Mouse (Mus musculus) spleen, adult 2 months (tissue): Measurements from ENCODE around the gene Lin28a. TPM values are rescaled to one million over a fixed set of nuclear protein-coding genes. Genes with fewer than 3 reads are reported as not detected.

Experiments used
- DNase-seq, 2 experiments: peaks; one replicate each; pipeline versions ENCODE4 v3.0.0 to v3.0.0-alpha.2; 2012 to 2021; ENCODE audit warnings: low spot score in 2 of 2, low read depth in 1 of 2
- H3K27ac ChIP-seq: fragments of 200-500 bp; 2 replicates; pipeline ENCODE4 v1.5.1; 2012; ENCODE audit warnings: low read length, inconsistent platforms; ENCODE audit not compliant: insufficient read depth
- H3K27me3 ChIP-seq: fragments of 200-500 bp; 2 replicates; pipeline ENCODE4 v1.6.1; 2012; ENCODE audit warnings: mild to moderate bottlenecking, moderate library complexity, low read length, inconsistent platforms; ENCODE audit not compliant: control insufficient read depth, insufficient read depth
- H3K36me3 ChIP-seq: fragments of 200-500 bp; 2 replicates; pipeline ENCODE4 v1.6.1; 2012; ENCODE audit warnings: mild to moderate bottlenecking, low read length, inconsistent platforms; ENCODE audit not compliant: control insufficient read depth, insufficient read depth
- H3K4me1 ChIP-seq: fragments of 200-500 bp; 2 replicates; pipeline ENCODE4 v1.6.1; 2011; ENCODE audit warnings: inconsistent platforms; ENCODE audit not compliant: control insufficient read depth, insufficient read depth, insufficient read length
- H3K4me3 ChIP-seq: fragments of 200-500 bp; 2 replicates; pipeline ENCODE4 v1.5.1; 2011; ENCODE audit warnings: mild to moderate bottlenecking, inconsistent platforms; ENCODE audit not compliant: insufficient read depth, insufficient read length; ENCODE audit errors: extremely low read depth
- CTCF ChIP-seq: fragments of 200-500 bp; IDR thresholded peaks from 2 replicates; pipeline ENCODE4 v1.5.1; 2011; ENCODE audit warnings: mild to moderate bottlenecking, inconsistent platforms; ENCODE audit not compliant: insufficient read depth, insufficient read length, insufficient replicate concordance; ENCODE audit errors: extremely low read depth
- POLR2A ChIP-seq: fragments of 200-500 bp; IDR thresholded peaks from 2 replicates; pipeline ENCODE4 v1.6.1; 2011; ENCODE audit warnings: low read depth, low read length, inconsistent platforms
- WGBS: fragments of 180-500 bp; shearing (Covaris S2); methylation state at CpG from one replicate; pipeline ENCODE4 v1.1.7; 2018; 5-methylcytosine and 5-hydroxymethylcytosine counted together
- polyA plus RNA-seq: library from polyadenylated mRNA; depleted of rRNA; stranded (reverse); fragments of >200 nt; gene quantifications from 2 replicates; pipeline ENCODE4 v1.2.3, GENCODE M21; 2012

Gene Lin28a
- polyA plus RNA-seq, 1 experiment: 0.11 TPM

DNA sequence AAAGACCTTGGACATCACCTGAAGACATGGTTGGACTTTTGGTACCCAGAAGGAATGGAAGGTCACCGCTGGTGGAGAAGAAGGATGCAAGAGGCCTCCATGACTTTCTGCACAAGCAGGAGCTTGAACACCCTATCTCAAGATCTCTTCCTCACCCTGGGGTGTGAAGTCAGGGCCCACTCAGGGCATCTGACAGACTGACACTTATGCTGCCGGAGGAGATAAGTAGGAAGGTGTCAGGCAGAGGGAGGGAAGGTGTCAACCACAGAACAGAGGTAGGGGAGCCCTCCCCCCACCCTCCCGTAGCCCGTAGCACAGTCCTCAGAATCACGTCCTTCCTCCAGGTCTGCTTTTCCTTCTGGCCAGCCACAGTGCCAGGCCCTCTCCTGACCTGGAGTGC is 29.0 kb upstream of the Lin28a start:
- no peak for DNase-seq
- Histone ChIP-seq H3K4me3 (no peak overlapping the region), H3K4me1 (no peaks in the 10 kb centered on the region), H3K27ac (no peak overlapping the region), H3K27me3 (no peaks in the 10 kb centered on the region), H3K36me3 (no peaks in the 10 kb centered on the region)
- WGBS: 57% methylated on average over 5 of the region's 5 CpGs
- TF ChIP-seq POLR2A: no peak
- TF ChIP-seq CTCF: no peak

DNA sequence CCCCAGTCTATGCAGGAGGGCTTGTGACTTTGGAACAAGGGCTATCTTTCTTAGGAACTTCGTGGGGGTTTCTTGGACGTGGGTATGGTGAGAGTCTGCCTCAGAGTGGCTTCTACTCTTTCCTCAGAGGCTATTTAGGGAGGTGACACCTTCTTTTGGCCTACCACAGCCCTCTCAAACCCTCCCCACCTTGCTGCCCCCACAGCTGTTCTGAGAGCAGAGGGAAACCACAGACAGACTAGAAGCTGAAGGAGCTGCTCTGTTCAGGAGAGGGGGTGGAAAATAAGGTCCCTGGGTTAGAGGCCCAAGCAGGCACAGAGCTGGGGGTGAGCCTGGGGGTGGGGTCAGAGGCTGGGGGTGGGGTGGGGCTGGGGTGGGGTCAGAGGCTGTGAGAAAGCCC is 24.4 kb upstream of the Lin28a start:
- no peak for TF ChIP-seq CTCF
- no peak for TF ChIP-seq POLR2A
- DNase-seq: no peak
- H3K4me1 ChIP-seq: peaks cover 2% of the 10 kb centered on the region; the same call in 1 of the 2 replicates
- 5% methylated on average over 2 of the region's 2 CpGs for WGBS
- H3K27me3 ChIP-seq: no peaks in the 10 kb centered on the region
- no peaks in the 10 kb centered on the region for H3K36me3 ChIP-seq
- H3K27ac ChIP-seq: no peak overlapping the region
- no peak overlapping the region for H3K4me3 ChIP-seq

DNA sequence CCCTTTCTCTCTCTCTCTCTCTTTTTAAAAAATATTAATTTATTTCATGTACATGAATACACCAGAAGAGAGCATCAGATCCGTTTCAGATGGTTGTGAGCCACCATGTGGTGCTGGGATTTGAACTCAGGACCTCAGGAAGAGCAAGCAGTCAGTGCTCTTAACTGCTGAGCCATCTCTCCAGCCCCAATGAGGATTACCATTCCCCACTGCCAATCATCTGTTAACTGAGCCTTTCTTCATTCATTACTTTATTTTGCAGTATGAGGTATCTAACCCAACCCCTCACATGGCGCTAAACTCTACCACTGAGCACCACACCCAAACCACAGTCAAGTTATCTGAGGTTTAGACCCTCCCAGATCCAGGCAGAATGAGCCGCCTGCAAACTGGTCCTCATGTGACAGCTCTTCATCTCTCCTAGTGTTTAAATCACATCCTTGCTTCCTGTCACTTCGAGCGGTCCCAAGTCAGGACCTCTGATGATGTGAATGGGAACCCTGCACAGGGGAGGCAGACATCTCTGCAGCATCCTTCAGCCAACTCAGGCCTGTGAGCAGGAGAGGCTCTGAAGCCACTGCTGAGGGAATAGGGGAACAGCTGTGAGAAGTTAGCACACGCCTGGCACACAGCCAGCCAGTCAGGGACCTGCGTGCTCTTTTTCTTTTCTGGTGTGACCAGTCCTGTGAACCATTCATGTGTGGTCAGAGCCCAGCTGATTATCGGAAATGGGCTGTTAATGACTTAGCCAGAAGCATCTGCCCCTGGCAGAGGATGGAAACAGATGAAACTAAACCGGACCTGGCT is 22.9 kb upstream of the Lin28a start:
- DNase-seq: no peak
- Histone ChIP-seq H3K36me3 (no peaks in the 10 kb centered on the region), H3K4me3 (no peak overlapping the region), H3K27ac (peak overlapping the region; percentile 5; the same call in 1 of the 2 replicates), H3K27me3 (no peaks in the 10 kb centered on the region), H3K4me1 (peaks cover 2% of the 10 kb centered on the region; the same call in 1 of the 2 replicates)
- 17% methylated on average over 9 of the region's 9 CpGs for WGBS
- TF ChIP-seq POLR2A (no peak), CTCF (no peak)

DNA sequence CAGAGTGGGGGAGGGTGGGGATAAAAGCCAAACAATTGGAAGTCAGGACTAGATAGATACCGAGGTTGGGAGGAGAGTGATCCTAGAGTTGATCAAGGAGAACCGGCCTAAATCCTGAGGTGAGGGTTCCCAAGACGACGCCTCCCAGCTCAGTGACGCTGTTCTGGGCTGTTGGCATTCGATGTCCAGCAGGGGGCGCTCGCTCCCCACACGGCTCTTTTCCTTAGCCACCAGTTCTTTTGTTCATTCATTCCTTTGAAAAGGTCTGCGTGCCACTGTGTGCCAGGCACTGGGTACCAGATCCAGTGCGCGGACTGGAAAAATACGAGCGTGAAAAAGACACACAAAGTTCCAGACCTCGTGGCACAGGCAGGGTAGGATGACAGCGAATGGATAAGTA is 17.3 kb upstream of the Lin28a start:
- Histone ChIP-seq H3K27ac (no peak overlapping the region), H3K4me1 (no peaks in the 10 kb centered on the region), H3K4me3 (no peak overlapping the region), H3K36me3 (no peaks in the 10 kb centered on the region), H3K27me3 (no peaks in the 10 kb centered on the region)
- TF ChIP-seq POLR2A (no peak), CTCF (peak; percentile 97)
- DNase-seq: peak in 1 of 2 experiments; percentile 70
- 6% methylated on average over 16 of the region's 16 CpGs for WGBS

DNA sequence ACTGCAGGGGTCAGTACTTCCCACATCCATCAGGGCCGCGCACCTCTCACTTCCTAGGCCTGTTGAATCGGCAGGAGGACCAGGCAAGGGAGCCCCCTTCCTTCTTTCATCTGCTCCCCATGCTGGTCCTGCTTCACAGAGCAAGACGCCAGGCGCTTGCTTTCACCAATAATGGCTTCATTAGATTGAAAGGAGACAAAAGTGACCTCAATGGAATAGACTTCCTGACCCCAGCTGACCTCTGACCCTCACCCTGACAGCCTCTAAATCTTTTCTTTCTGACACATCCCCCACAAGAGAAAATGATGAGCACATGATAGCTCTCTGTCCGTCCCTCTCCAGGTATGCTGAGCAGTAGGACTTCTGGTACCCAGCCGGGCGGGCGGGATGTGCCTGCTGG is 7.2 kb upstream of the Lin28a start:
- Histone ChIP-seq H3K27me3 (no peaks in the 10 kb centered on the region), H3K36me3 (no peaks in the 10 kb centered on the region), H3K4me1 (no peaks in the 10 kb centered on the region), H3K4me3 (no peak overlapping the region), H3K27ac (no peak overlapping the region)
- no peak for DNase-seq
- 84% methylated on average over 9 of the region's 9 CpGs for WGBS
- no peak for TF ChIP-seq CTCF
- no peak for TF ChIP-seq POLR2A

DNA sequence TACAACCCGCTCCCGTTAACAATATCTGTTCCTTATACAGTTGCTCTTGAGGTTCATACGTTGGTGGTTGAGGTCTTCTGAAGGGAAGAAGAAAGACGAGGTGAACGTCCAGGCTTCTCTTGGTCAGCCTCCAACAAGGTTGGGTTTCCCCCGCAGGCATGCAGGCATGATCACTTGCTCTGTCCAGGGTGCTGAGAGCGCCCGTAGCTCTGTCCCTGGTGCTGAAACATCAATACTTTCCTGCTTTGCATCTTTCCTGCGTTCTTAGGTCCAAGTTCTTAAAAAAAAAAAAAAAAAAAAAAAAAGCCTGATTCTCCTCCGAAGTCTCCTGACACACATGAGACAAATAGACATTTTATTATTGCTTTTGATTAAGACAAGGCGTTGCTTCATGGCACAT is 2.0 kb upstream of the Lin28a start:
- Histone ChIP-seq H3K27ac (no peak overlapping the region), H3K4me1 (no peaks in the 10 kb centered on the region; the same call in none of the 2 replicates), H3K36me3 (no peaks in the 10 kb centered on the region), H3K4me3 (no peak overlapping the region), H3K27me3 (peaks cover 19% of the 10 kb centered on the region)
- peak in 1 of 2 experiments; percentile 43 for DNase-seq
- 3% methylated on average over 11 of the region's 11 CpGs for WGBS
- TF ChIP-seq POLR2A (no peak), CTCF (0 out of 2 replicates have a peak, but pooled peaks have one; percentile 16)
